In genomic region chr2:32587731-32588321, GRCm38 (mm10) we compare ENCODE assay signal across 7 mouse cellular contexts. TPM values are rescaled to one million over a fixed set of nuclear protein-coding genes. Genes with fewer than 3 reads are reported as not detected.
DNase-seq lines count a peak whose midpoint lies in the region; ATAC-seq and TF ChIP-seq lines count a peak whose summit lies in the region.

No protein-coding gene starts in this region.

- peak overlapping the region; percentile 80; the same call in 1 of the 2 replicates for H3K9ac ChIP-seq in ES-E14 (ENCODE audit: insufficient read depth, low read depth, low read length, poor library complexity, severe bottlenecking)
- H3K9ac ChIP-seq in heart, embryonic 11.5 days (ENCODE audit: low read depth, low read length), result peak overlapping the region; percentile 75

- no peak overlapping the region for H3K27ac ChIP-seq in ES-E14 (ENCODE audit: insufficient read depth, low read depth, low read length, poor library complexity, severe bottlenecking)
- H3K27ac ChIP-seq in heart, embryonic 11.5 days (ENCODE audit: low read depth, low read length), result peak overlapping the region; percentile 86
- no peak overlapping the region for H3K27ac ChIP-seq in midbrain, embryonic 10.5 days (replicated peaks)

- peak overlapping the region; percentile 75 to 81 for H3K4me3 ChIP-seq in ES-E14 (ENCODE audit: insufficient read depth in 1 of 2, low read depth in 1 of 2, low read length in 2 of 2, poor library complexity in 1 of 2, severe bottlenecking in 1 of 2)
- H3K4me3 ChIP-seq in heart, embryonic 11.5 days (ENCODE audit: low read depth, low read length), result peak overlapping the region; percentile 52
- peak overlapping the region; percentile 60 for H3K4me3 ChIP-seq in midbrain, embryonic 10.5 days

- no peaks in the 10 kb centered on the region for H3K9me3 ChIP-seq in ES-E14 (ENCODE audit: control insufficient read depth, insufficient read depth, low read depth, low read length)
- H3K9me3 ChIP-seq in heart, embryonic 11.5 days (replicated peaks; ENCODE audit: control insufficient read depth, low read length), result no peaks in the 10 kb centered on the region
- H3K9me3 ChIP-seq in midbrain, embryonic 10.5 days (replicated peaks), result no peaks in the 10 kb centered on the region

- H3K27me3 ChIP-seq in heart, embryonic 11.5 days (ENCODE audit: control insufficient read depth, insufficient read depth, low read length), result no peaks in the 10 kb centered on the region
- peaks cover 32% of the 10 kb centered on the region for H3K27me3 ChIP-seq in midbrain, embryonic 10.5 days (ENCODE audit: low read depth, poor library complexity, severe bottlenecking)

- DNase-seq in ES-E14 (ENCODE audit: low read depth, low spot score), result no peak
- DNase-seq in kidney, postnatal 10 days, result peak; percentile 43
- no peak for DNase-seq in midbrain, embryonic 10.5 days (ENCODE audit: low spot score)
- DNase-seq in thymus, postnatal 14 days, result peak; percentile 44
- no peak for DNase-seq in layer of hippocampus, postnatal 14 days (ENCODE audit: low spot score in 2 of 2)

- H3K4me2 ChIP-seq in heart, embryonic 11.5 days, result peak overlapping the region; percentile 78

- in situ Hi-C loops in ES-E14 (cut with MboI; ENCODE audit: low sequenced_read_pairs in 2 of 2, unreplicated experiment in 2 of 2), result no loop called here

- WGBS in heart, embryonic 11.5 days (ENCODE audit: insufficient replicate concordance), result 13% methylated on average over 9 of the region's 9 CpGs
- 49% methylated on average over 9 of the region's 9 CpGs for WGBS in midbrain, embryonic 10.5 days

- peak; percentile 42 for ATAC-seq in common myeloid progenitor, adult 5-6 weeks (replicated peaks; ENCODE audit: low read depth, poor library complexity, severe bottlenecking)
- ATAC-seq in heart, embryonic 11.5 days (replicated peaks; ENCODE audit: insufficient number of reproducible peaks, low FRiP score, low TSS enrichment), result no peak

- no peaks in the 10 kb centered on the region for H3K36me3 ChIP-seq in ES-E14 (ENCODE audit: control insufficient read depth, insufficient read depth, low read length, poor library complexity, severe bottlenecking)
- H3K36me3 ChIP-seq in heart, embryonic 11.5 days (ENCODE audit: control insufficient read depth, insufficient read depth, low read length), result peaks cover 6% of the 10 kb centered on the region; the same call in 1 of the 2 replicates
- H3K36me3 ChIP-seq in midbrain, embryonic 10.5 days, result no peaks in the 10 kb centered on the region

- H3K4me1 ChIP-seq in ES-E14 (ENCODE audit: control insufficient read depth in 2 of 2, insufficient read depth in 2 of 2, low read length in 2 of 2, poor library complexity in 1 of 2), result peaks cover 3 to 7% of the 10 kb centered on the region in 2 experiments; a peak in 3 of 4 replicates
- peaks cover 21% of the 10 kb centered on the region for H3K4me1 ChIP-seq in heart, embryonic 11.5 days (ENCODE audit: control insufficient read depth, insufficient read depth, low read length)
- peaks cover 39% of the 10 kb centered on the region for H3K4me1 ChIP-seq in midbrain, embryonic 10.5 days

TF ChIP-seq in ES-E14, 5 proteins besides CTCF, POLR2A, EP300 and RAD21:
- TF ChIP-seq HCFC1 (IDR thresholded peaks at IDR 0.05; ENCODE audit: borderline replicate concordance, insufficient read depth, low read length) (no peak), CHD2 (IDR thresholded peaks at IDR 0.05; ENCODE audit: low read depth, low read length) (no peak), ZNF384 (IDR thresholded peaks at IDR 0.05; ENCODE audit: low read depth, low read length) (no peak), MAFK (IDR thresholded peaks at IDR 0.05; ENCODE audit: insufficient read depth, low read depth, low read length) (no peak), ZC3H11A (IDR thresholded peaks at IDR 0.05; ENCODE audit: borderline replicate concordance, low read depth, low read length) (no peak)

RNA-seq across cellular contexts. Expression of gene St6galnac4, which starts 0.9 kb away (rescaled TPM):
- 9.4 and 14.8 TPM in 2 replicates for total RNA-seq in ES-E14 (2012; rRNA removed)
- 25.7 and 28.8 TPM in 2 replicates for total RNA-seq in common myeloid progenitor, adult 5-6 weeks (2017)
- polyA plus RNA-seq in heart, embryonic 11.5 days (2014; fragmentation: Nextera tagmentation; extraction: Ambion mirVana), result 32.9 and 40.9 TPM in 2 replicates
- polyA plus RNA-seq in midbrain, embryonic 10.5 days (2016; fragmentation: Nextera tagmentation; extraction: Ambion mirVana), result 15.9 and 17.1 TPM in 2 replicates
- total RNA-seq in layer of hippocampus, postnatal 14 days (2021), result 10 to 100 TPM; 41.7 to 42.1 TPM

RNA-seq across cellular contexts. Expression of gene St6galnac6, which starts 11.7 kb away (rescaled TPM):
- 18.0 and 27.2 TPM in 2 replicates for total RNA-seq in ES-E14 (2012; rRNA removed)
- total RNA-seq in common myeloid progenitor, adult 5-6 weeks (2017), result 12.7 and 22.9 TPM in 2 replicates
- polyA plus RNA-seq in heart, embryonic 11.5 days (2014; fragmentation: Nextera tagmentation; extraction: Ambion mirVana), result 8.3 and 9.3 TPM in 2 replicates
- 10.8 and 11.9 TPM in 2 replicates for polyA plus RNA-seq in midbrain, embryonic 10.5 days (2016; fragmentation: Nextera tagmentation; extraction: Ambion mirVana)
- 100 to 1,000 TPM in 1 of 2 experiments, 10 to 100 TPM in 1; 99.0 to 106 TPM for total RNA-seq in layer of hippocampus, postnatal 14 days (2021)

RNA-seq across cellular contexts. Expression of gene 9430097D07Rik, which starts 12.3 kb away (rescaled TPM):
- total RNA-seq in ES-E14 (2012; rRNA removed), result 0.37 and 0.71 TPM in 2 replicates
- not detected in 2 replicates for total RNA-seq in common myeloid progenitor, adult 5-6 weeks (2017)
- 0.17 TPM in 1 of 2 replicates, not detected in the other for polyA plus RNA-seq in heart, embryonic 11.5 days (2014; fragmentation: Nextera tagmentation; extraction: Ambion mirVana)
- polyA plus RNA-seq in midbrain, embryonic 10.5 days (2016; fragmentation: Nextera tagmentation; extraction: Ambion mirVana), result 0.17 and 0.22 TPM in 2 replicates
- total RNA-seq in layer of hippocampus, postnatal 14 days (2021), result under 1 TPM; 0.44 to 0.93 TPM

RNA-seq across cellular contexts. Expression of gene Pip5kl1, which starts 13.2 kb away (rescaled TPM):
- 3.5 and 5.0 TPM in 2 replicates for total RNA-seq in ES-E14 (2012; rRNA removed)
- total RNA-seq in common myeloid progenitor, adult 5-6 weeks (2017), result not detected in 2 replicates
- polyA plus RNA-seq in heart, embryonic 11.5 days (2014; fragmentation: Nextera tagmentation; extraction: Ambion mirVana), result 0.31 and 0.51 TPM in 2 replicates
- 1.9 and 2.8 TPM in 2 replicates for polyA plus RNA-seq in midbrain, embryonic 10.5 days (2016; fragmentation: Nextera tagmentation; extraction: Ambion mirVana)
- 1 to 10 TPM; 4.4 to 7.2 TPM for total RNA-seq in layer of hippocampus, postnatal 14 days (2021)

RNA-seq across cellular contexts. Expression of gene Dpm2, which starts 17.2 kb away (rescaled TPM):
- total RNA-seq in ES-E14 (2012; rRNA removed), result 38.0 and 44.1 TPM in 2 replicates
- total RNA-seq in common myeloid progenitor, adult 5-6 weeks (2017), result 37.1 and 40.5 TPM in 2 replicates
- polyA plus RNA-seq in heart, embryonic 11.5 days (2014; fragmentation: Nextera tagmentation; extraction: Ambion mirVana), result 81.7 and 85.3 TPM in 2 replicates
- 113 and 116 TPM in 2 replicates for polyA plus RNA-seq in midbrain, embryonic 10.5 days (2016; fragmentation: Nextera tagmentation; extraction: Ambion mirVana)
- 10 to 100 TPM; 78.8 to 90.1 TPM for total RNA-seq in layer of hippocampus, postnatal 14 days (2021)

Comparison
In these comparisons a context has a peak if more than half of its experiments do, and no peak if none do; other contexts are left out.
1. DNase-seq: peak in kidney, postnatal 10 days (single experiment) and thymus, postnatal 14 days (single experiment); none in ES-E14 (single experiment), midbrain, embryonic 10.5 days (single experiment) and layer of hippocampus, postnatal 14 days (0 of 2).
2. Peak in every context shown above with its lines, with median percentiles within 50 percentile points of each other: H3K4me3 ChIP-seq.